Mouse (Mus musculus): ENCODE measurements around the gene Zfp946. TPM values are rescaled to one million over a fixed set of nuclear protein-coding genes. Genes with fewer than 3 reads are reported as not detected.

The Zfp946 gene
- 23.3 and 23.5 TPM in 2 replicates for polyA plus RNA-seq (2015; fragmentation: Nextera tagmentation; extraction: Ambion mirVana)

GRCm38 (mm10) chr17:22423952-22424617 is at the start of gene Zfp946:
Zfp946 (plus strand) TSS chr17:22424222.

Other genes with a start within 250 kb of the Zfp946 start
- gene Zfp994, start 198.6 kb upstream of the Zfp946 start, polyA plus RNA-seq (2015; fragmentation: Nextera tagmentation; extraction: Ambion mirVana): 2.4 and 3.0 TPM in 2 replicates
- gene CT030661.1, start 109.4 kb upstream of the Zfp946 start, polyA plus RNA-seq (2015; fragmentation: Nextera tagmentation; extraction: Ambion mirVana): 9.2 and 9.7 TPM in 2 replicates
- 8.2 TPM in 2 replicates for gene Zfp944, start 62.8 kb upstream of the Zfp946 start, polyA plus RNA-seq (2015; fragmentation: Nextera tagmentation; extraction: Ambion mirVana)
- gene Zfp758, start 62.8 kb upstream of the Zfp946 start, polyA plus RNA-seq (2015; fragmentation: Nextera tagmentation; extraction: Ambion mirVana): 8.0 and 8.4 TPM in 2 replicates
- not detected in 2 replicates for gene Vmn2r111, start 149.3 kb downstream of the Zfp946 start, polyA plus RNA-seq (2015; fragmentation: Nextera tagmentation; extraction: Ambion mirVana)
- not detected in 2 replicates for gene Vmn2r112, start 176.7 kb downstream of the Zfp946 start, polyA plus RNA-seq (2015; fragmentation: Nextera tagmentation; extraction: Ambion mirVana)

Data from neural tube, postnatal 0 days (tissue).